Mouse (Mus musculus): ENCODE data around the gene Pm20d1.
"Not testable (repeated sequence)": the region's sequence is repeated elsewhere in the genome, so short reads cannot be mapped to it uniquely, and the experiment has no call there.

Gene Pm20d1

GRCm38 (mm10) chr1:131795171-131795570, 2.0 kb upstream of the Pm20d1 start:
- DNase-seq = no peak

- no peak for DNase-seq
Measured at GRCm38 (mm10) chr1:131800001-131800400, 2.8 kb downstream of the Pm20d1 start.

- DNase-seq = no peak
Measured at GRCm38 (mm10) chr1:131801071-131801470, 3.9 kb downstream of the Pm20d1 start.

GRCm38 (mm10) chr1:131802652-131803051, 5.5 kb downstream of the Pm20d1 start:
- DNase-seq = no peak

DNA sequence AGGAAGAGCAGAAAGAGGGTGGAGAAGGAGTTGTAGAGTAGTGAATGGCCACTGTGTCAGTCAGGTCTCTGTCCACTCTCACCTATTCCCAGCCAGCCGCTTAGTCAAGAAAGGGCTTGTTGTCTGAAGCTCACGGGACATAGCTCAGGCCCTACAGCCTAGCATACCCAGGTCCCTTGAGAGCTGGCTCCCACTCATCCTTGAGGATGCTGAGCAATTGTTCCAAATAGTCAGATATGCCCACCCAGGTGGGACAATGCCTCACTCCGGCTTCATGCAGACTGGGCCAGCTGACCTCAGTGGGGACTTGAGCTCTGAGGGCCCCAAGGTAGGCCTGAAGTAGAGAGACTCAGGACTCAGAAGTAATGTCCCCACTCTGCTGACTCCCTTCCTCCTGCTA, 7.0 kb downstream of the Pm20d1 start:
- DNase-seq = no peak

DNA sequence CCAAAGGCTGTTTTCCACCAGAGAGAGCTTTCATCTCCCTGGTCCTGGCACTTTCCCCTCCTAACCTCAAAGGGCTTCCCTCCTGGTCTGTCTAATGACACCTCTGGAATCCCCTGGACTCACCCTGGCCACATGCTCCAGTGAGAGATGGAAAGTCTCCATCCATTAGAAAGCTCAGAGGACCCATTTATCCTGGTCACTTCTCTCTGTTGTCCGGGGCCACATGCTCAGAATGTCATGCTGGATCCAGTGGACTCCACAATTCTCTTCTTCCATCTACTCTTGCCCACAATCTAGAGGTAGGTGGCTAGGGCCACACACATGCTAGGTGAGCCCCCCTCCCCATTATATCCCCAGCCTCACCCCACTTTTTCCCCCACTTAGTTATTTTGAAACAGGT, 11.8 kb downstream of the Pm20d1 start:
- DNase-seq = no peak

GRCm38 (mm10) chr1:131809651-131810050, 12.5 kb downstream of the Pm20d1 start:
- DNase-seq = no peak

GRCm38 (mm10) chr1:131811393-131811792, 14.2 kb downstream of the Pm20d1 start:
- DNase-seq = no peak

- no peak for DNase-seq
Measured at GRCm38 (mm10) chr1:131812006-131812405, 14.8 kb downstream of the Pm20d1 start.

GRCm38 (mm10) chr1:131812631-131813295, 15.6 kb downstream of the Pm20d1 start:
- DNase-seq = no peak

- DNase-seq = no peak
Measured at GRCm38 (mm10) chr1:131813731-131814130, 16.6 kb downstream of the Pm20d1 start.

DNA sequence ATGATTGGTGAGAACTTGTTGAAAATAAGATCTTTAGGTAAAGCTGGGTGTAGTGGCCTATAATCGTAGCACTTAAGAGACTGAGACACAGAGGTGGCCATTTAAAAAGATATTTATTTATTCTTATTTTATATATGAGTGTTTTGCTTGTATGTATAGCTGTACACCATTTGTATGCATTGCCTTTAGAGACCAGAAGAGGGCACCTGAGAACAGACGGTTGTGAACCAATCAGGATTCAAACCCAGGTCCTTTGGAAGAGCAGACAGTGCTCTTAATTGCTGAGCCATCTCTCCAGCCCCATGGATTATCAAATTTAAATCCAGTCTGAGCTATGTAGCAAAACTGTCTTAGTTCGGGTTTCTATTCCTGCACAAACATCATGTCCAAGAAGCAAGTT, 17.0 kb downstream of the Pm20d1 start:
- no peak for DNase-seq

DNA sequence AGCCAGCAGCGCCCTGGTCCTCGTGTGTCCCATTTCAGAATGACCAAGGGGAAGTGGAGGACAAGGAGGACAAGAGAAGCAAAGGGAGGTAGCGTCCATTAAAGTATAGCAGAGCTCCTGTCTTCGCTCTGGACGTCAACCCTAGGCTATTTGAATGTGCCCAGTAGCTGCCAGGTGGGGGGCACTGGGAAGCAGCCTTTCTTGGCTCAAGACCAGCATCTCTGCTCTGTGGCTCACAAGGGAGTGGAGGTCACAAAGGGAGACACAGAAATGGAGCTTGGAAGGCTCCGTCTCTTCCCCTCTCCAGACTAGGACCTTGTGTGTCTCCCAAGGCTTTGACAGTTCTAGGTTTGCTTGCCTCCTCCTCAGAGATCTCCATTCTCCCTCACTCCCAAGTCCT, 19.7 kb downstream of the Pm20d1 start:
- no peak for DNase-seq

DNA sequence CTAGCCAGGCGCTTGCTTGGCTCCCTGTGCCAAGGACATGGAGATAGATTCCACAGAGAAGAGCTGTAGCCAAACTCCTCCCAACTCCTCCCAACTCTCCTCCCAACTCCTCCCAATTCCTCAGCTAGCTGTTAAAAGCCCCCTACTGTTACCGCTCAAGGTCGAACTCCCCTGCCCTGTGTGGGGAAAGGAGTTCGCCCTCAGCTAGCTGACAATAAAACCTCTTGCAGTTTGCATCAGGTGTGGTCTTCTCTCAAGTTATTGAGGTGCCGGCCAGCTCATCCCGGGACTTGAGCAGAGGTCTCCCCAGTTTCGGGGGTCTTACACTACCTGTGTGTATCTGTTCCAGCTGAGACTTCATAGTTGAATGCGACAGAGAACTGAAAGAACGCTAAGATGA, 23.2 kb downstream of the Pm20d1 start:
- DNase-seq = not testable (repeated sequence)

- no peak for DNase-seq
Measured at GRCm38 (mm10) chr1:131820887-131821328, 23.7 kb downstream of the Pm20d1 start.

- no peak for DNase-seq
Measured at GRCm38 (mm10) chr1:131822292-131822691, 25.1 kb downstream of the Pm20d1 start.

DNA sequence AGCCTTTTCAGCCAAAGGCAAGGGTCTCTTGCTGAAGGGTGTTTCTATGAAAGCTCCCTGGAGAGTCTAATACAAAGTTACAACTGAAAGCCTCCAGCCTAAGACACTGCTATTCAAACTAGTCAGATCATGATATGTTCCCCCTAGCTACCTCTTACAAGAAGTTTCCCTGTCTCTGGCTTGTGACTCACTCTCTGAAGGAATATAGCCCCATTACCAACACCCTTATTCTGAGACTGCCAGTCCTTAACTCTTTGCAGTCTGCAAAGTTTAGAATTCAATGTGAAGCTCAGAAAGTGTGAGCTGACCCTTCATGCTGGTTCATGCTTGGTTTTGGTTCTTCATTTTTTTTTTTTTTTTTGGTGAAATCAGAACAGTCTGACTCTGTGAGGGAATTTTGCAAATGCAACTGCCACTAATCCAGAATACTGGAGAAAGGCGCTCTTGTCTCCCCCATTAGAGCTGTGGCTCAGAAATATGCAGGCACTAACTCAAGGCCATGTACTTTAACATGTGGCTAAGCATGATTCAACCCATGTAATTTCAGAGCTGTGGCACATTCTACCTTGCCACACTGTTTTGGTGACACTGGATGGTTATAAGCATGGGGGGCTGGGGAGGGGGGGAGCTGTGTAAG, 25.8 kb downstream of the Pm20d1 start:
- no peak for DNase-seq

- no peak for DNase-seq
Measured at GRCm38 (mm10) chr1:131823563-131823962, 26.4 kb downstream of the Pm20d1 start.

DNA sequence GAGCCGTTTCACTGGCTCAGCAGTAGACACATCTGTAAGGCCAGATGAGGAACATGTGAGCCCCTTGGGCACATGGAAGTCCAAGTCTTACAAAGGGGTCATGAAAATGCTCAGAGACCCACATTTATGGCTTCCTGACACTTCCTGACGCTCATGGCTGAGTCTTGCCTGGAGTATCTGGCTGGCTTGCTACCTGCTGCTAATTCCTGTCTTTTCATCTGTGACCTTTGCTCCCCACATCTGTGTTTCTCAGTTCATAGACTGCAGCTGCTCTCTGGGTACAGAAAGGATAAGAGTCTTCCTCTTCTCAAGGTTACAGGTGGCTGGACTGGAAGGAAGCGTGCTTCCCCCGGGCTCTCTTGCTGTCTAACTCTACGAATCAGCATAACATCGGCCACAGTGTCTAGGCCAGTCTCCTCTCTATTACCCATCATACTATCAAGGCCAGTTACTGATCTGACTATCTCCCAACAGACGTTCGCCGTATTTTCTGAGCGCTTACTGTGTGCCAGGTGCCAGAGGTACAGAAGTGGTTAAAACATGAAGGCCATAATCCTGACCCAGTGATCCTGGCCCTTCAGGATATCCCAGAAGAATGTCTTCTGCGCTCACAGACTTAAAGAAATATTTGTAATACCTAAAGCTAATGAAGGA, 27.5 kb downstream of the Pm20d1 start:
- no peak for DNase-seq

DNA sequence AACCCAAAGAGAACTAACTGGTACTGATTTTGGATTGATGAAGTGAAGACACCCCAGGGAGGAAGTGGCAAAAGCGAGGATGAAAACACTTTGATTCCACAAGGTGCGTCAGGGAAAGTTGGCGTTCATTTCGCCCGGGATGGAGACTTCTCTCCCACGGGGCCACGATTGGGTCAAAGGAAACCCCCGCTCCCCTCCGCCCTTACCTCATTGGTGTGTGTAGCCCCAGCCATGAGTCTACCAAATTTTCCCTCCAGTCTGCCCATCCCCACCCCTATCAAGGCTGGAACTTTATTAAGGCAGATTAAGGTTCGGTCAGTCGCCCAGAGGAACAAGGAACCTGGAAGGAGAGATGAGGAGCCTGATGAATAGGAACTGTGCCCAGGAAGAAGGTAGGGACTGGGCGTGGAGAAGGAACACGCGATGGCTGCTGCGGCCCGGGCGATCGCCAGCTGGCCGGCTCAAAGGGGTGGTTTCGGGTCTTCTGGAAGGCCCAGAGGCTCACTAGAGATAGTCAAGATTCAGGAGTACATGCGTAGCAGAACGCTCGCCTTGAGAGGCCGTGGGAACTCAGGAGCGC, 30.1 kb downstream of the Pm20d1 start, which contains the start of gene Slc41a1:
Gene Slc41a1 (plus strand): TSS at position 287 of the 580 bp plus-strand sequence.
- no peak for DNase-seq

- peak; percentile 97 for DNase-seq
Measured at GRCm38 (mm10) chr1:131827787-131828258, 30.6 kb downstream of the Pm20d1 start.

DNA sequence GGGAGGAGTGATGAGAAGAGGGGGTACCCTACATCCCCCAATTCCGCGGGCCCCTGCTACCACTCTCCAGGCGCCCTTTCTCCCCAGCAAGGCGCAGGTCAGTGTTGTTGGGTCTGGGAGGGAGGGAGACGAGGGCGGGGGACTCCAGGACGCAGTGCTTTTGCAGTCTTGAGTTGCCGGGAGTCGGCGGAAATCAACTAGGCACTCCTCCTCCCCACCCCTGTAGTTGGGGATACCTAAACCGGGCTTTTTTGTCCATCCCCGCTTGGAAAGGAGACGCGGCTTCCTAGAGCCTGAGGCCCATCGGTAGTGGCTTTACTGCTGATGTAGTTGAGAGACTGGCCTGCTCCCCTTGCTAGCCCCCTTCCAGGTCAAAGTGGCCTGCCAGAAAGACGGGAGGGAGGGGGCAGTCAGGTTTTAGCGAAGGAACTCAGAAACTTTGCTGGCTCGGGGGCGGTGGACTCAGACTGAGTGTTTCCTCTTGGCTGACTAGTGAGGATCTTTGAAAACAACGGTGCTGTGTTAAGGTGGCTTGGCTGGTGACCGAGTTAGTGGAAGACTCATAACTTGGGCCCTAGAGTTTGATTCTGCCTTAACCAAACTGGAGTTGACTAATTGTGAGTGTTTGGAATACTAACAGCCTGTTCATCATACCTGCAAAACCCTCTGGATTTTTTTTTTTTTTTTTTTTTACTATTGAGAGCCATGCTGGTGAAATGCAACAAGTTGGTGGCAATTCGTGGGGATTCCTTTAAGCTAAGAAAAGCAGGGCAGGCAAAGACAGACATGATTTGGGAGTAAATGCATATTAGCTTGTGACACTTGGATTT, 31.3 kb downstream of the Pm20d1 start:
- no peak for DNase-seq

- no peak for DNase-seq
Measured at GRCm38 (mm10) chr1:131829279-131829678, 32.1 kb downstream of the Pm20d1 start.
